Mouse (Mus musculus) kidney, adult 2 months (tissue): Measurements from ENCODE around the gene Zfp219.

ENCODE experiments used
- CTCF ChIP-seq: fragments of 200-500 bp; conservative IDR thresholded peaks from 2 replicates; pipeline ENCODE4 v1.5.1; 2011; ENCODE audit warnings: low read depth, mild to moderate bottlenecking, control low read depth, low read length, moderate library complexity, mixed read lengths; ENCODE audit not compliant: insufficient read depth, insufficient read length
- POLR2A ChIP-seq: fragments of 200-500 bp; IDR thresholded peaks from one replicate; pipeline ENCODE4 v1.6.1; 2011; ENCODE audit warnings: low read depth, low read length, control low read depth

- TF ChIP-seq POLR2A: peak; percentile 86
- TF ChIP-seq CTCF: peak; percentile 81
Measured at GRCm38 (mm10) chr14:52020486-52021137, at the start of gene Zfp219.
